Mouse (Mus musculus): ENCODE measurements around the gene Il4ra. TPM values are rescaled to one million over a fixed set of nuclear protein-coding genes. Genes with fewer than 3 reads are reported as not detected.
A peak's percentile ranks its signal among the peaks of the same experiment; 100 is the strongest.

Il4ra gene
- polyA plus RNA-seq, 1 experiment from 2014 or later = 8.2 TPM

- H3K4me3 ChIP-seq (ENCODE audit: low read depth, low read length) = no peak overlapping the region
- peak; percentile 65 for ATAC-seq (replicated peaks; ENCODE audit: low FRiP score, low TSS enrichment, low read depth)
- H3K9ac ChIP-seq (ENCODE audit: low read length) = no peak overlapping the region
- H3K36me3 ChIP-seq (ENCODE audit: control insufficient read depth, insufficient read depth, low read length) = no peaks in the 10 kb centered on the region
- no peak overlapping the region for H3K27ac ChIP-seq (ENCODE audit: low read depth)
- H3K4me2 ChIP-seq (ENCODE audit: low read length) = no peak overlapping the region
- H3K4me1 ChIP-seq (replicated peaks; ENCODE audit: control insufficient read depth, insufficient read depth, low read length) = peaks cover 18% of the 10 kb centered on the region
- DNase-seq (ENCODE audit: low spot score) = peak; percentile 84
- H3K9me3 ChIP-seq (ENCODE audit: control insufficient read depth, low read length) = no peaks in the 10 kb centered on the region
- 37% methylated on average over 9 of the region's 9 CpGs for WGBS
- H3K27me3 ChIP-seq (replicated peaks; ENCODE audit: control insufficient read depth, insufficient read depth, low read length) = no peaks in the 10 kb centered on the region
Observed at GRCm38 (mm10) chr7:125561085-125561690, 9.3 kb downstream of the Il4ra start.

- 68% methylated on average over 4 of the region's 4 CpGs for WGBS
- H3K9me3 ChIP-seq (ENCODE audit: control insufficient read depth, low read length) = no peaks in the 10 kb centered on the region
- H3K36me3 ChIP-seq (ENCODE audit: control insufficient read depth, insufficient read depth, low read length) = no peaks in the 10 kb centered on the region
- H3K4me3 ChIP-seq (ENCODE audit: low read depth, low read length) = no peak overlapping the region
- H3K4me2 ChIP-seq (ENCODE audit: low read length) = no peak overlapping the region
- DNase-seq (ENCODE audit: low spot score) = no peak
- no peak overlapping the region for H3K27ac ChIP-seq (ENCODE audit: low read depth)
- H3K9ac ChIP-seq (ENCODE audit: low read length) = no peak overlapping the region
- no peaks in the 10 kb centered on the region for H3K27me3 ChIP-seq (replicated peaks; ENCODE audit: control insufficient read depth, insufficient read depth, low read length)
- peaks cover 18% of the 10 kb centered on the region for H3K4me1 ChIP-seq (replicated peaks; ENCODE audit: control insufficient read depth, insufficient read depth, low read length)
- no peak for ATAC-seq (replicated peaks; ENCODE audit: low FRiP score, low TSS enrichment, low read depth)
Observed at GRCm38 (mm10) chr7:125562413-125562812, 10.5 kb downstream of the Il4ra start.

DNA sequence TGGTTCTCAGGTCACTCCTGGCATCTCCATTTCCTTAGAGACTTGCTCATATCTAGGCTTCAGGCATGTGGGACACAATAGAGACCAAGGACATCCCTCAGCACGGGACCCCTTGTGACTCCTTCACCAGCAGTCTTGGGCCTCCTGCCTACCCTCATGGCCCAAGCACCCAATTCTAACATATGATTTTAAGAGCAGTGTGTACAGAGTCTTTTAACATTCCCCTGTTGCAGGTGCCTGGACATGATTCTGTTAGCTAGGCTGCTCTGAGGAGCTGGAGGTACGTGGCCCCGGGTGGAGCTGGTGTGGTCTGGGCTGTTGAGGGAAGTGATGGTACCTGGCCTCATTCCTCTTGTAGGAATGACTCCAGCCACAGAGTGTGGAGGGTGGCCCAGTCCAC is 11.2 kb downstream of the Il4ra start:
- no peaks in the 10 kb centered on the region for H3K36me3 ChIP-seq (ENCODE audit: control insufficient read depth, insufficient read depth, low read length)
- no peak overlapping the region for H3K27ac ChIP-seq (ENCODE audit: low read depth)
- peaks cover 18% of the 10 kb centered on the region for H3K4me1 ChIP-seq (replicated peaks; ENCODE audit: control insufficient read depth, insufficient read depth, low read length)
- no peaks in the 10 kb centered on the region for H3K27me3 ChIP-seq (replicated peaks; ENCODE audit: control insufficient read depth, insufficient read depth, low read length)
- no peak overlapping the region for H3K4me2 ChIP-seq (ENCODE audit: low read length)
- no peak for DNase-seq (ENCODE audit: low spot score)
- no peaks in the 10 kb centered on the region for H3K9me3 ChIP-seq (ENCODE audit: control insufficient read depth, low read length)
- no peak overlapping the region for H3K4me3 ChIP-seq (ENCODE audit: low read depth, low read length)
- ATAC-seq (replicated peaks; ENCODE audit: low FRiP score, low TSS enrichment, low read depth) = no peak
- 83% methylated on average over 3 of the region's 3 CpGs for WGBS
- H3K9ac ChIP-seq (ENCODE audit: low read length) = no peak overlapping the region

DNA sequence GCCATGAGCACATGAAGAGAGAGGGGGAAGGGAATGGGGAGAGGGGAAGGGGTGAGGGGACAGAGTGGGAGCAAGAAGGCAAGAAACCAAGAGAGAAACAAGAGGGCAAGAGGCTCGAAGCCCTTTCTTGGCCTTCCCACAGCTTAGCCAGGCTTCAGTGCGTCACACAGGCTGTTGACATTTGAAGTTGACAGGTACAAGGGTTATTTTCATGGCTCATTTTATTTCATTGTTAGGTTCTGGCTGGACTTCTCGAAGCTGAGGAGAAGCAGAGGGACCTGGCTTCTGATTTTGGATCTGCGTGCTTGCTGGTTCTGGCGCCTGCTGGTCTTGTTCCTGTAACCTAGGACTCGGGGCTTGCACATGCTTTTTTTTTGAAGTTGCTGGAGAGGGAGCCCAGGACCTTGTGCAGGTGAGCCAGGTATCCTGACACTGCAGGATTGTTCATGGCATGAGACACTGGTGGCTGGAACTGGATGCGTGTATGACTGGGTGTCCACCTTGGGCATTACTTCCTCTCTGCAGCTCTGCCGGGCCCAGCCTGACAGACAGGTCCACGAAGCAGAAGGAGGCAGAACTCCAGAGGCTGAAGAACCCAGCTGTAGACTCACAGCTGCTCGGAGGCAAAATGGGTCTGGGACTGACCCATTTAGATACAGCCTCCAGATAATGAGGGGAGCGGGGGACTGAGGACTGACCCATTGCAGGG is 12.6 kb downstream of the Il4ra start:
- Histone ChIP-seq H3K27me3 (replicated peaks; ENCODE audit: control insufficient read depth, insufficient read depth, low read length) (no peaks in the 10 kb centered on the region), H3K4me3 (ENCODE audit: low read depth, low read length) (no peak overlapping the region), H3K4me1 (replicated peaks; ENCODE audit: control insufficient read depth, insufficient read depth, low read length) (peaks cover 14% of the 10 kb centered on the region), H3K27ac (ENCODE audit: low read depth) (no peak overlapping the region), H3K9me3 (ENCODE audit: control insufficient read depth, low read length) (no peaks in the 10 kb centered on the region), H3K36me3 (ENCODE audit: control insufficient read depth, insufficient read depth, low read length) (no peaks in the 10 kb centered on the region), H3K4me2 (ENCODE audit: low read length) (no peak overlapping the region), H3K9ac (ENCODE audit: low read length) (no peak overlapping the region)
- WGBS = 78% methylated on average over 11 of the region's 11 CpGs
- no peak for ATAC-seq (replicated peaks; ENCODE audit: low FRiP score, low TSS enrichment, low read depth)
- no peak for DNase-seq (ENCODE audit: low spot score)

GRCm38 (mm10) chr7:125565516-125566285 is 13.8 kb downstream of the Il4ra start:
- Histone ChIP-seq H3K4me2 (ENCODE audit: low read length) (no peak overlapping the region), H3K36me3 (ENCODE audit: control insufficient read depth, insufficient read depth, low read length) (no peaks in the 10 kb centered on the region), H3K4me3 (ENCODE audit: low read depth, low read length) (no peak overlapping the region), H3K9ac (ENCODE audit: low read length) (no peak overlapping the region), H3K27ac (ENCODE audit: low read depth) (no peak overlapping the region), H3K27me3 (replicated peaks; ENCODE audit: control insufficient read depth, insufficient read depth, low read length) (no peaks in the 10 kb centered on the region), H3K9me3 (ENCODE audit: control insufficient read depth, low read length) (no peaks in the 10 kb centered on the region), H3K4me1 (replicated peaks; ENCODE audit: control insufficient read depth, insufficient read depth, low read length) (peaks cover 8% of the 10 kb centered on the region; the same call in 1 of the 2 replicates)
- DNase-seq (ENCODE audit: low spot score) = no peak
- WGBS = 63% methylated on average over 12 of the region's 12 CpGs
- no peak for ATAC-seq (replicated peaks; ENCODE audit: low FRiP score, low TSS enrichment, low read depth)

GRCm38 (mm10) chr7:125566420-125566819 is 14.5 kb downstream of the Il4ra start:
- H3K9me3 ChIP-seq (ENCODE audit: control insufficient read depth, low read length) = no peaks in the 10 kb centered on the region
- no peaks in the 10 kb centered on the region for H3K36me3 ChIP-seq (ENCODE audit: control insufficient read depth, insufficient read depth, low read length)

GRCm38 (mm10) chr7:125568888-125569287 is 17.0 kb downstream of the Il4ra start:
- WGBS = 84% methylated on average over 8 of the region's 8 CpGs
- Histone ChIP-seq H3K4me3 (ENCODE audit: low read depth, low read length) (no peak overlapping the region), H3K4me1 (replicated peaks; ENCODE audit: control insufficient read depth, insufficient read depth, low read length) (0 out of 2 replicates have a peak, but pooled peaks cover 3% of the 10 kb centered on the region), H3K4me2 (ENCODE audit: low read length) (no peak overlapping the region), H3K9me3 (ENCODE audit: control insufficient read depth, low read length) (no peaks in the 10 kb centered on the region), H3K36me3 (ENCODE audit: control insufficient read depth, insufficient read depth, low read length) (no peaks in the 10 kb centered on the region), H3K27me3 (replicated peaks; ENCODE audit: control insufficient read depth, insufficient read depth, low read length) (no peaks in the 10 kb centered on the region), H3K9ac (ENCODE audit: low read length) (no peak overlapping the region), H3K27ac (ENCODE audit: low read depth) (no peak overlapping the region)
- DNase-seq (ENCODE audit: low spot score) (no peak), ATAC-seq (replicated peaks; ENCODE audit: low FRiP score, low TSS enrichment, low read depth) (no peak)

More at GRCm38 (mm10) chr7:125566420-125566819, 14.5 kb downstream of the Il4ra start:
- H3K4me1 ChIP-seq (replicated peaks; ENCODE audit: control insufficient read depth, insufficient read depth, low read length) = peaks cover under 1% of the 10 kb centered on the region; the same call in 1 of the 2 replicates
- H3K4me3 ChIP-seq (ENCODE audit: low read depth, low read length) = no peak overlapping the region
- no peak for DNase-seq (ENCODE audit: low spot score)
- H3K27me3 ChIP-seq (replicated peaks; ENCODE audit: control insufficient read depth, insufficient read depth, low read length) = no peaks in the 10 kb centered on the region
- H3K9ac ChIP-seq (ENCODE audit: low read length) = no peak overlapping the region
- H3K4me2 ChIP-seq (ENCODE audit: low read length) = no peak overlapping the region
- ATAC-seq (replicated peaks; ENCODE audit: low FRiP score, low TSS enrichment, low read depth) = no peak
- H3K27ac ChIP-seq (ENCODE audit: low read depth) = no peak overlapping the region
- WGBS = 69% methylated on average over 2 of the region's 2 CpGs

GRCm38 (mm10) chr7:125571891-125572290 is 20.0 kb downstream of the Il4ra start:
- WGBS = 81% methylated on average over 19 of the region's 19 CpGs
- H3K4me3 ChIP-seq (ENCODE audit: low read depth, low read length) = no peak overlapping the region
- H3K27ac ChIP-seq (ENCODE audit: low read depth) = no peak overlapping the region
- no peak; the same call in 1 of the 2 replicates for ATAC-seq (replicated peaks; ENCODE audit: low FRiP score, low TSS enrichment, low read depth)
- DNase-seq (ENCODE audit: low spot score) = no peak
- no peak overlapping the region for H3K9ac ChIP-seq (ENCODE audit: low read length)
- no peaks in the 10 kb centered on the region for H3K27me3 ChIP-seq (replicated peaks; ENCODE audit: control insufficient read depth, insufficient read depth, low read length)
- no peaks in the 10 kb centered on the region for H3K9me3 ChIP-seq (ENCODE audit: control insufficient read depth, low read length)
- H3K36me3 ChIP-seq (ENCODE audit: control insufficient read depth, insufficient read depth, low read length) = no peaks in the 10 kb centered on the region
- H3K4me1 ChIP-seq (replicated peaks; ENCODE audit: control insufficient read depth, insufficient read depth, low read length) = peaks cover 4% of the 10 kb centered on the region
- H3K4me2 ChIP-seq (ENCODE audit: low read length) = no peak overlapping the region

Measured in intestine, embryonic 14.5 days (tissue).